Comparison of ENCODE assay signal across 10 mouse cellular contexts in the genomic region with DNA sequence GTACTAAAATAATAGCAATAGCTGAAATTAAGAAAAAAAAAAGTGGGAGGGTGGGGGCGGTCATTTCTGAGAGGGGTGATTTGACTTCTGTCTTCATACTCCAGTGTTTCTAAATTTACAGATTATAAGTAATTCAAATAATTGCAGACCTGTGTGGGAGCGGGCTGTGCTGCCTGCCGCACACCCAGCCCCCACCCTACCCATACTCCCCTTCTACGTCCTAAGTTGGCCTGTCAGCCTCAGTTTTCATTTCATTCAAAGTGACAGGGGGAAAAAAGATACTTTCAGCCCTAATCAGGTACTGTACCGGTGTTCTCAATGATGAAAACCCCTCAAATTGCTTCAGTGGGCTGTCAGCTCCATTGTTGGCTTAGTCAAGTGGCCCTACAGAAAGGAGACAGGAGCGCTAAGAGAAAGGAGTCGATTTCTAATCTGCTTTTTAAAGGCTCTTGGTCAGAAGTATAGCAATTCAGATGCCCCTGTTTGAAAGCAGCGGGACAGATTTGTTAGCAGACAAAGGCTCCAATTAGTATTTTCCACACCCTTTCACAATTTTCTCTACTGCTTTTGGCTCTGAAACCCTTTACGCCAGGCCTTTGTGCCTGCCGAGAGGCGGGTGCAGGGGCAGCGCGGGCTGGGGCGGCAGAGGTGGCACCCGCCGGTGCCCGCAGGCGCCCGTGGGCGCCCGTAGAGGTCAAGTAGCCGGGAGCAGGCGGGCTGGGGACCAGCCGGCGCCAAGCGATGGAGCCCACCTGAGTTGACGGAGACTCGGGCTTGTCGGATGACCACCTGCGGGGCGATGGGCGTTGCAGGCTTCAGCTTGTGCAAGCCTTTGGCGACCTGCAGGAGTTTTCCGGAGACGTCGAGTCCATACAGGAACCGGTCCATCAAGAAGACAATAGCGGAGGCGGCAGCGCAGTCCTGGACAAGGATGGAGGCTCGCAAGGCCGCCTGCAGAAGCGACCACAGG.
A peak's percentile ranks its signal among the peaks of the same experiment; 100 is the strongest.
DNase-seq lines count a peak whose midpoint lies in the region; ATAC-seq and TF ChIP-seq lines count a peak whose summit lies in the region.
"Had no signal": no experiment of that assay in that cellular context is flagged by ENCODE, and none has a peak within 500 bp of the region (broad histone marks: within the 10 kb centered on the region; RNA-seq: fewer than 3 reads in every experiment).

No protein-coding gene starts in this region.

- H3K27ac ChIP-seq in liver, embryonic 11.5 days (ENCODE audit: low read depth, low read length): no peak overlapping the region
- no peak overlapping the region for H3K27ac ChIP-seq in liver, postnatal 0 days (ENCODE audit: low read depth)
- H3K27ac ChIP-seq in hindbrain, embryonic 16.5 days (ENCODE audit: low read depth, low read length): no peak overlapping the region
- no peak overlapping the region for H3K27ac ChIP-seq in neural tube, embryonic 15.5 days (replicated peaks)
- H3K27ac ChIP-seq: macrophage had no signal

- TF ChIP-seq EP300 in liver, postnatal 0 days (IDR thresholded peaks at IDR 0.05; ENCODE audit: low read depth): no peak

- no peaks in the 10 kb centered on the region for H3K36me3 ChIP-seq in liver, embryonic 11.5 days (ENCODE audit: control insufficient read depth, insufficient read depth, low read length)
- H3K36me3 ChIP-seq in liver, postnatal 0 days (replicated peaks; ENCODE audit: insufficient read depth, low read length): no peaks in the 10 kb centered on the region
- no peaks in the 10 kb centered on the region for H3K36me3 ChIP-seq in hindbrain, embryonic 16.5 days (ENCODE audit: control insufficient read depth, insufficient read depth, low read length)
- H3K36me3 ChIP-seq in neural tube, embryonic 15.5 days: no peaks in the 10 kb centered on the region

- ATAC-seq in cerebellum, adult (ENCODE audit: insufficient number of reproducible peaks, low FRiP score, low TSS enrichment): 0 out of 2 replicates have a peak, but pooled peaks have one; percentile 40
- no peak for ATAC-seq in liver, embryonic 11.5 days (replicated peaks; ENCODE audit: low FRiP score)
- no peak for ATAC-seq in liver, postnatal 0 days
- ATAC-seq in hindbrain, embryonic 16.5 days: no peak
- no peak; the same call in 1 of the 2 replicates for ATAC-seq in neural tube, embryonic 15.5 days (ENCODE audit: low FRiP score)
- no peak for ATAC-seq in erythroid progenitor cell, adult 5-6 weeks (replicated peaks; ENCODE audit: low FRiP score, poor library complexity, severe bottlenecking)

- no peak for DNase-seq in cerebellum, postnatal 4 days (ENCODE audit: low spot score in 2 of 2)
- no peak for DNase-seq in liver, embryonic 11.5 days (ENCODE audit: low spot score)
- DNase-seq in liver, postnatal 0 days: no peak
- no peak for DNase-seq in urinary bladder, postnatal 36 days (ENCODE audit: low spot score in 2 of 2)
- DNase-seq: gastrocnemius, postnatal 14 days had no signal

- H3K27me3 ChIP-seq in liver, embryonic 11.5 days (replicated peaks; ENCODE audit: control insufficient read depth, insufficient read depth, low read length): peaks cover 27% of the 10 kb centered on the region
- H3K27me3 ChIP-seq in liver, postnatal 0 days (ENCODE audit: insufficient read depth, low read length): peaks cover 10% of the 10 kb centered on the region; the same call in 1 of the 2 replicates
- H3K27me3 ChIP-seq in hindbrain, embryonic 16.5 days (replicated peaks; ENCODE audit: control insufficient read depth, insufficient read depth, low read length): peaks cover 10% of the 10 kb centered on the region
- peaks cover 18% of the 10 kb centered on the region for H3K27me3 ChIP-seq in neural tube, embryonic 15.5 days (replicated peaks)

- H3K4me3 ChIP-seq in liver, embryonic 11.5 days (ENCODE audit: low read depth, low read length): 0 out of 2 replicates have a peak overlapping the region, but pooled peaks have one; percentile 12
- H3K4me3 ChIP-seq in liver, postnatal 0 days (ENCODE audit: low read depth, low read length): no peak overlapping the region
- peak overlapping the region; percentile 45 for H3K4me3 ChIP-seq in hindbrain, embryonic 16.5 days (ENCODE audit: low read length)
- peak overlapping the region; percentile 34 for H3K4me3 ChIP-seq in neural tube, embryonic 15.5 days (replicated peaks)

- no peaks in the 10 kb centered on the region for H3K9me3 ChIP-seq in liver, embryonic 11.5 days (ENCODE audit: control insufficient read depth, low read length)
- H3K9me3 ChIP-seq in liver, postnatal 0 days (ENCODE audit: low read length): no peaks in the 10 kb centered on the region
- H3K9me3 ChIP-seq in hindbrain, embryonic 16.5 days (ENCODE audit: control insufficient read depth, low read length): no peaks in the 10 kb centered on the region
- H3K9me3 ChIP-seq in neural tube, embryonic 15.5 days (replicated peaks): no peaks in the 10 kb centered on the region

- TF ChIP-seq CTCF in liver, postnatal 0 days (IDR thresholded peaks at IDR 0.05; ENCODE audit: low read depth): no peak

- H3K4me2 ChIP-seq in liver, embryonic 11.5 days: peak overlapping the region; percentile 36
- no peak overlapping the region for H3K4me2 ChIP-seq in liver, postnatal 0 days (ENCODE audit: low read depth, low read length)
- peak overlapping the region; percentile 83 for H3K4me2 ChIP-seq in hindbrain, embryonic 16.5 days (ENCODE audit: low read length)
- H3K4me2 ChIP-seq in neural tube, embryonic 15.5 days: peak overlapping the region; percentile 62

- H3K4me1 ChIP-seq in liver, embryonic 11.5 days (replicated peaks; ENCODE audit: control insufficient read depth, insufficient read depth, low read length): no peaks in the 10 kb centered on the region
- H3K4me1 ChIP-seq in liver, postnatal 0 days (ENCODE audit: insufficient read depth): no peaks in the 10 kb centered on the region
- H3K4me1 ChIP-seq in hindbrain, embryonic 16.5 days (ENCODE audit: control insufficient read depth, insufficient read depth, low read depth, low read length): peaks cover 5% of the 10 kb centered on the region
- H3K4me1 ChIP-seq in neural tube, embryonic 15.5 days: peaks cover 6% of the 10 kb centered on the region

- WGBS in liver, embryonic 11.5 days: 16% methylated on average over 41 of the region's 43 CpGs
- 32% methylated on average over 43 of the region's 43 CpGs for WGBS in liver, postnatal 0 days (ENCODE audit: insufficient replicate concordance)
- WGBS in hindbrain, embryonic 16.5 days: 7% methylated on average over 43 of the region's 43 CpGs
- WGBS in neural tube, embryonic 15.5 days: 9% methylated on average over 43 of the region's 43 CpGs

- H3K9ac ChIP-seq in liver, embryonic 11.5 days (ENCODE audit: low read depth, low read length): no peak overlapping the region
- H3K9ac ChIP-seq in liver, postnatal 0 days (replicated peaks): no peak overlapping the region
- peak overlapping the region; percentile 67 for H3K9ac ChIP-seq in hindbrain, embryonic 16.5 days (ENCODE audit: low read depth, low read length)
- H3K9ac ChIP-seq in neural tube, embryonic 15.5 days (replicated peaks): peak overlapping the region; percentile 33; the same call in 1 of the 2 replicates

Comparison
In these comparisons a context has a peak if more than half of its experiments do, and no peak if none do; other contexts are left out.
1. H3K9ac ChIP-seq: peak in hindbrain, embryonic 16.5 days (single experiment) and neural tube, embryonic 15.5 days (single experiment); none in liver, embryonic 11.5 days (single experiment) and liver, postnatal 0 days (single experiment).